Mouse (Mus musculus): ENCODE measurements around the gene Nop14. TPM values are rescaled to one million over a fixed set of nuclear protein-coding genes. Genes with fewer than 3 reads are reported as not detected.
"Not testable (repeated sequence)": the region's sequence is repeated elsewhere in the genome, so short reads cannot be mapped to it uniquely, and the experiment has no call there.

Nop14 gene
- total RNA-seq, 2 experiments from 2014 or later, result 13.1 to 15.0 TPM

GRCm38 (mm10) chr5:34633641-34634040 lies 26.3 kb downstream of the Nop14 start:
- DNase-seq (ENCODE audit: extremely low spot score in 1 of 2, low spot score in 1 of 2), result no peak

GRCm38 (mm10) chr5:34632996-34633395 lies 27.0 kb downstream of the Nop14 start:
- no peak for DNase-seq (ENCODE audit: extremely low spot score in 1 of 2, low spot score in 1 of 2)

- no peak for DNase-seq (ENCODE audit: extremely low spot score in 1 of 2, low spot score in 1 of 2)
Observed at GRCm38 (mm10) chr5:34609966-34610365, 50.0 kb downstream of the Nop14 start.

GRCm38 (mm10) chr5:34608226-34608625 lies 51.7 kb downstream of the Nop14 start:
- DNase-seq (ENCODE audit: extremely low spot score in 1 of 2, low spot score in 1 of 2), result no peak

GRCm38 (mm10) chr5:34607100-34607880 lies 52.7 kb downstream of the Nop14 start:
- DNase-seq (ENCODE audit: extremely low spot score in 1 of 2, low spot score in 1 of 2), result no peak

GRCm38 (mm10) chr5:34604576-34604975 lies 55.4 kb downstream of the Nop14 start:
- no peak for DNase-seq (ENCODE audit: extremely low spot score in 1 of 2, low spot score in 1 of 2)

- no peak for DNase-seq (ENCODE audit: extremely low spot score in 1 of 2, low spot score in 1 of 2)
Observed at GRCm38 (mm10) chr5:34593202-34593727, 66.7 kb downstream of the Nop14 start.

GRCm38 (mm10) chr5:34592666-34593065 lies 67.3 kb downstream of the Nop14 start:
- no peak for DNase-seq (ENCODE audit: extremely low spot score in 1 of 2, low spot score in 1 of 2)

- not testable (repeated sequence) for DNase-seq (ENCODE audit: extremely low spot score in 1 of 2, low spot score in 1 of 2)
Observed at GRCm38 (mm10) chr5:34592224-34592623, 67.7 kb downstream of the Nop14 start.

GRCm38 (mm10) chr5:34591388-34592004 lies 68.5 kb downstream of the Nop14 start:
- DNase-seq (ENCODE audit: extremely low spot score in 1 of 2, low spot score in 1 of 2), result no peak

- no peak for DNase-seq (ENCODE audit: extremely low spot score in 1 of 2, low spot score in 1 of 2)
Observed at GRCm38 (mm10) chr5:34590702-34591101, 69.2 kb downstream of the Nop14 start.

GRCm38 (mm10) chr5:34590059-34590458 lies 69.9 kb downstream of the Nop14 start:
- no peak for DNase-seq (ENCODE audit: extremely low spot score in 1 of 2, low spot score in 1 of 2)

Other genes starting within 250 kb of the Nop14 start
- 10 to 100 TPM; 19.2 to 30.8 TPM for gene Tnip2, start 146.2 kb downstream of the Nop14 start, total RNA-seq (2021)
- gene Sh3bp2, start 134.3 kb downstream of the Nop14 start, total RNA-seq (2021), result 1 to 10 TPM; 3.7 to 7.5 TPM
- gene Add1, start 86.5 kb downstream of the Nop14 start, total RNA-seq (2021), result 100 to 1,000 TPM; 452 to 468 TPM
- gene Mfsd10, start 22.9 kb downstream of the Nop14 start, total RNA-seq (2021), result 10 to 100 TPM; 38.2 to 42.7 TPM
- gene Grk4, start 231 bp upstream of the Nop14 start, total RNA-seq (2021), result 1 to 10 TPM; 5.6 to 6.6 TPM
- 10 to 100 TPM; 73.0 to 85.5 TPM for gene Htt, start 101.6 kb upstream of the Nop14 start, total RNA-seq (2021)
- 1 to 10 TPM; 7.0 to 7.4 TPM for gene Msantd1, start 247.9 kb upstream of the Nop14 start, total RNA-seq (2021)